Mouse (Mus musculus) testis, adult 2 months (tissue): ENCODE measurements around the gene Olfr446.

Experiments used
- CTCF ChIP-seq: fragments of 200-500 bp; IDR thresholded peaks from 2 replicates; pipeline ENCODE4 v1.5.1; 2012; ENCODE audit warnings: low read depth, mild to moderate bottlenecking, inconsistent platforms, low read length, moderate library complexity; ENCODE audit not compliant: control insufficient read depth, insufficient read depth, insufficient replicate concordance
- POLR2A ChIP-seq: fragments of 200-500 bp; IDR thresholded peaks from 2 replicates; pipeline ENCODE4 v1.6.1; 2012; ENCODE audit warnings: low read depth, mild to moderate bottlenecking, inconsistent platforms, low read length, moderate library complexity; ENCODE audit not compliant: control insufficient read depth

DNA sequence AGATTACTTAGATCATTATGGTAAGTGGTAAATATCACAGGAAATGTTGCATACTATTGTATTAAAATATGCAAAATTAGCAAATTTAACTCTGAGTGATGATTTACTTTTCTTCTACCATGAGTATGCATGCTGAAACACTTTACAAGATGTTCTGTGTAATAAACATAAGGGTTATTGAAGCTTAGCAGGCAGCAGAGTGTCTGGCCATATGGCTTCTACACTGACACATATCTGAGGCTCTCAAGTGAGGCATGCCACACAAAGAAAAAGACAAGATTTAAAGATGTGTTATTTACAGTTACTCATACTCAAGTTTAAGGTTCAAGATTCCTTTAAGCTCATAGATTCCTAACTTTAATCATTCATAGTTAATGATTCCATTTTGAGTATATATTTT lies 44.9 kb upstream of the Olfr446 start:
- TF ChIP-seq CTCF (no peak), POLR2A (no peak)
